Mouse (Mus musculus) urinary bladder, adult 2 months (tissue): Measurements from ENCODE around the gene Cacna1c. TPM values are rescaled to one million over a fixed set of nuclear protein-coding genes. Genes with fewer than 3 reads are reported as not detected.

Experiments used
- DNase-seq: peaks from one replicate; pipeline ENCODE4 v3.0.0; 2022; ENCODE audit warnings: low spot score
- polyA plus RNA-seq: library from polyadenylated mRNA; depleted of rRNA; stranded (reverse); fragments of >200 nt; gene quantifications from 2 replicates; pipeline ENCODE4 v1.2.3, GENCODE M21; 2012

Cacna1c gene
- polyA plus RNA-seq, 1 experiment: 11.2 TPM

DNA sequence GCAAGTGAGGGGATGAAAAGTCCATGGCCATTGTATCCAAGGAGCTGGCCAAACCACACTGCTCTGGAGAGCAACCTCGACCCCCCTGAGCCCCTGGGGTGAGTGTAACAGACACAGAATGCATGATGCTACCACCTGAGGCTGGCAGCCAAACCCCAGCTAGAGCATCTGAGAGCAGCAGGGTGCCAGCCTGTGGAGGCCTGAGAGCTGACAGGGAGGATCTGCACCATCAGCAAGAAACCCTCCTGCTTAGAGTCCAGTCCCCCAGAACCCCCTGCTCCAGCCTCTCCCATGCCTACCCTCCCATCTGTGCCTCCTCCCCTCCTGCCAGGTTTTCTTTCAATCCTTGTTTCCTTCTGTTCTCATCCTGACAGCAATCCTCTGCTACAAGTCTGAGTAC, 385.4 kb downstream of the Cacna1c start:
- DNase-seq: no peak

DNA sequence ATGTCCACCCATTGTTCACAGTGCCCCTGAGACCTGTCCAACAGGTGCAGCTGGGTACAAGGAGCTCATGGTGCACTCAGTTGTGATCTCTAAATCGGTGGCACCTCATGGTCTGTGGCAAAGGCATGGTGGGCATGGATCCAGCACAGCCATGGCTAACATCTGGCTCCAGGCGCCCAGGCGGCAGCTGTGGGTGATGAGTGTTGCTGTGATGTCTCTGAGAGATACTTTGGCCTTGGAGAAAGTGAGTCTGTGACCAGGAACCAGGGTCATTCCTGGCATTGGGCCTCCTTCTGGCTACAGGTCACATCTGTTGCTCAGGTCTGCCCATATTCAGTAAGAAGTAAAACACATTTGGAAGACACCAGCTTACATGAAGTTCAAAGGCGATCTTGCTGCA, 391.1 kb downstream of the Cacna1c start:
- DNase-seq: no peak

DNA sequence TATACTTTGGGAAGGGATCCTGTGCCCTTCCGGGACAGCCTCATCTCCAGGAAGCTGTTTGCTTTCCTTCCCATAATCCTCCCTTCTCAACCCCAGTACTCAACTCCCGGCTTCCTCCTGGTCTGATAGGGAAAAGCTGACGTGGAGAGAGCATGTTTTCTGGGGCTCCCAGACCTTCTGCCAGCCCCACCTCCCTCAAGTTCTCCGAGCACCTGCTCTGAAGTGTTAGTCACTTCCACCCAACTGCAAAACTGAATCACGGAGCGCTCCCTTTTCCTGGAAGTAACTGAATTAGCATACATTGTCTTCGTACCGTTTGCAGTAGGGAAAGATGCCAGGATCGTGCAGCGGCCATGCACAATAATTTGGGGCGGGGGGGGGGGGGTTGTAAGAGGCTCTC, 393.9 kb downstream of the Cacna1c start:
- no peak for DNase-seq

DNA sequence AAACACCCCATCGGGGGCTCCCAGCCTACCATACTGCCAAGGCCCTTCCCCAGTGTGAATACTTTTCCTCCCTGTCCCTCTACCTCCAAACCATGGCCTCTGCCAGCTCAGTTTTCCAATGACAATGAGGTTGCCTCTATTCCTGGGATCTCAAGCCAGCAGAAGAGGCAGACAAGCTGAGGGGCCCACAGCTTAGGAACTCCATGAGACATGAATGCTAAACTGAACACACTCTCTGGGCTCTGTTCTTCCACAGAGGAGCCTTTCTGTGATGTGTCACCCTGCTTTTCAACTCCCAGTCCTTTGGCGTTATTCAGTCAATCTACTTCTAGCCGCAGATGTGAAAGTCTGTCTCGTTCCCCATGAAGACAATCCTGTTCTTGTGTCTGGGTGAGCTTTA, 399.8 kb downstream of the Cacna1c start:
- DNase-seq: no peak

DNA sequence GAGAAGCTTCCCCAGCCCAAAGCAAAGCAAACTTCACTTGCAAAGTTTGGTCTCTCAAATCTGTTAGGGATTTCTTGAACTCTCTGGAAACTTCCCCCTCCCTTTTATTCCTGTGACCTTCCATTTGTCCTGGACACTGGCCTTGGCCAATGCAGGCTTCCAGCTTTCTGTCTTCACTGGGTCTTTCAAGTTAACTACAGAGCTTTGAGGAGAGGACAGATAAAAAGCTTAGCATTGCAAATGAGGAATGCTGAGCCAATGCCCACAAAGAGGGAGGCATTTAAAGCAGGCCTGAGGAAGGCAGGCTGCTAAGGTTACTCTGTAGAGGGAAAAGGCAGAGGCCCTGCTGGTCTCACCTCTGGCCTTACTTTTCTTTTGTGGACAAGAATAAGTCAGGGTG, 400.5 kb downstream of the Cacna1c start:
- no peak for DNase-seq

DNA sequence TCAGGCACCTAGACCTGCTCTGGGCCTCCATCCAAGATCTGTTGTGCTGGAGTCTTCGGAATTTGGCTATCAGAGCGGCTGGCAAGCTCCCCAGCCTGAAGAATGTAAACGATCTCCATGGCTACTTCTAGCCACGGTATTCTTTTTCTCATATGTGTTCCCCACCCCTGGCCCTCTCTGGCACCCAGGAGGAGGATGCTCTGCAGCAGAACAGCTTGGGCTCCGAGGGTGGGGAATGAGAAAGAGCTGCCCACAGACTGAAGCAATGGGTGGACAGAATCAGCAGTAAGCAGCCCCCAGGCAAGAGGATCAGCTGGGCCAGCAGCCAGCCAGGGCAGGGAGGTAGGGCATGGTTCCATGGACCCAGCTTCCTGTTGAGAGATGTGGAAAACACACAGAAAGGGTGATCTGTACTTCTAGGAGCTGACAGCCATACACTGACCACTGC, 404.3 kb downstream of the Cacna1c start:
- no peak for DNase-seq

DNA sequence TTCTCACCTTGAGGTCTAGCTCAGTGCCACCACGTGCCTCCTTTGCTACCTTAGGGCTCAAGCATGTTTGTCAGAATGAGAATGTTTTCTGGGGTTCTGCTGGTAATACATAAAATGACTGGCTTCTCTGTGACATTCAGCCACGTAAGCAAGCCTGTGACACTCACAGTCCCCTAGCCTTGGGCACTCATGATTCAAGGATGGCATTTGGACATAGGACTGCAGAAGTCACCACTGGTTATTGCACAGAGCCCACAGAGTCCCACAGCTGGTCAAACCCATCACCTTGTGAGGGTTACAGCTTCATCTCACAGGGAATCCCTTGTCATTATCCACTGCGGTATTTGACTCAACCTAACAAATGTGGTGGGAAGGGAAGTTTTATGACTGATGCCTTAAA, 408.3 kb downstream of the Cacna1c start:
- DNase-seq: no peak

DNA sequence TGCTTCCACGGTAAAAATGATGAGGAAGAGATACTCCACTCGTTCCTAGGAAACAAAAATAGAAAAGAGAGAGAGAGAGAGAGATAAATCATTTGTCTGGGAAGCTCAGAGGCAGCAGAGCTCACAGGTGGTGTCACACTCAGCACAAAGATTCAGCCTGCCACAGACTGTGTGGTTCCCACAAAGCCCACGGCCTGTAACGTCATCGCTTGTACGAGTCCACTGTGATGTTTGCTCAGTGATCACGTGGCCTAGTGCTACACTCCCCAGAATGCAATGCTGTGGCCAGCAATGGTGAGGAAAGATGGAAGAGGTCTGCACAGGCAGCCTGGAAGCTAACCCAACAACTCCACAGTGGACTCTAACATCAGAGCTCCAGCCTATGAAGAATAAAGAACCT, 415.9 kb downstream of the Cacna1c start:
- DNase-seq: no peak

DNA sequence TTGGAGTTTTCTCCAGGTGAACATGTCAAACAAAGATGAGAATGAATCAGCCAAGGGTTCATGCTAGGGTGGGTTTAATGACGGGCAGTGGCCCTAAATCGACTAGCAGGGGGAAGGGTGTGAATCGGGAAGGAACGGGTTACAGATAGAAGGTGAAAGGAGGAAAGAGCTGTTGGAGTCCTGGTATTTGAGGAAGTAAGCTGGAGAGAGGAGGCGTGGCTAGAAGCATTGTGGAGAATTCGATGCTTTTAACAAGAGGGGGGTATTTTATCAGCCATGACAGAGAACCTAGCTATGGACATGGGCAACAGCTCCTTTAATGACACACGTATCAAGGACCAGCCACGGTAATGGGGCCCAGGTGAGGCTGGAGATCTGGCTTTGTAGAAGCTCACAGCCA, 417.0 kb downstream of the Cacna1c start:
- no peak for DNase-seq

DNA sequence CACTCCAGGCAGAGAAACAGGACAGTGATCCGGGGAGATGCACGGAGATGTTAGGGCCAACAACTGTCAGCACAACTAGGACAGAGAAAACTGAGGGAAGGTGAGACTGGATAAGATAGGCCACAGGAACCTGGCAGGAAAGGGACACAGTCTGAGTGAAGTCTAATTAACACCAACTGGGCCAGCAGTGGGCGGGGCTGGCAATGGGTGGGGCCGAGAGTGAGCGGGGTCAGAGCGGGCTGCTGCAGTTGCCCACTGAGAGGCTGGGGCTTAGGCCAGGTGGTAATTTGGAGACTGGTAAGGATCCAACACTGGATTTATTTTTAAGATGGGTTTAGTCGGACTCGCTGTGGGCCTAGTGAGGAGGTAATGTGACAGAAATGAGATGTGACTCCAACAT, 418.8 kb downstream of the Cacna1c start:
- no peak for DNase-seq

DNA sequence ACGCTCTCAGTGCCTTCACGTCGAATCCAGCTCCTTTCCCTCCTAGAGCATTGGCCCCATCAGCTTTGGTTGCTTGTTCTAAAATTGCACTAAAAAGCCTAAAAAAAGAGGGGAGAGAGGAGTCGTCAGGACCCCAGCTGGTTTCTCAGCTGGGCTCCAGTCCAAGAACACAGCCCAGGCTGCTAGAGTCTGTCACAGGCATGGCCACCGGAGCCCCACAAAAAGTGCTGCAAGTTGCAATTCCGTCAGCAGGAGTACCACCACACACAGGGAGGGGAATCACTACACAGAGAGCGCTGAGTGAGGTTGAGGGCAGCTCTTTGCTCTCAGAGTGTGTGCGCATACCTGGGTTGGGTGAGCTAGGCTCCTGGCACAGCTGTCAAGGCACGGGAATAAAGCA, 419.8 kb downstream of the Cacna1c start:
- no peak for DNase-seq

DNA sequence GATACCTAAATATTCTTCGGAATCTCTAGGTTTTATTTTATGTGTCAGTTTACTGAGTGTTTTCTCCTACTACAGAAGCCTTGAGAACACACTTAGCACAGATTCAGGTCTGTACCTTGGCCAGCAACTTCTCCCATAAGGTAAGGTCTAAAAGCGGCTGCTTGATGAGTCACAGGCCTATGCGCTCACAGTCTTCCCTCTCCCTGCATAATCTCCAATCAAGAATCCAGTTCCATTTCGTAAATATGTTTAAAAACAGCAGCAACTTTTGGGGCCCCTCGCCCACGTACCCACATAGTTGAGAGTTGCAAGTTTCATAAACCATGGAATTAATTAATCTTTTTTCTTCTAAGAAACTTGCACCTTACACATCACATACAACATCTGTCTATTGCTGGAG, 423.6 kb downstream of the Cacna1c start:
- DNase-seq: no peak

DNA sequence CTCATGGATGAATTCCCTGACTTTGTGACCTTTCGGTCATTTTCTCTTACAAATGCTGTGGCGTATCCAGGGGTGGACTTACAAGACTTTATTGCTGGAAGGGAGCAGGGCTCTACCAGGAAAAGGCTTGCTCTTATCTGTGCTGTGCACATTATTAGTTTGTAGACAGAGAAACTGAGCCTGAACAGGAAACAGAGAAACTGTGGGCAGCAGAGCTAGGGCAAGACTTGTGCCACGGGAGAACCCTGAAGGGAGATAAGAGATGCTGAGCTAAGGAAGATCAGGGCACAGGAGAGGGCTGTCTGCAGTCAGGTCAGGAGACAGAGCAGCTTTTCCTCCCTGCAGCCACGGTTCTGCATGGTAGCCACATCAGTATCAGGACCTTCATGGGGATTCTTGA, 425.1 kb downstream of the Cacna1c start:
- no peak for DNase-seq

DNA sequence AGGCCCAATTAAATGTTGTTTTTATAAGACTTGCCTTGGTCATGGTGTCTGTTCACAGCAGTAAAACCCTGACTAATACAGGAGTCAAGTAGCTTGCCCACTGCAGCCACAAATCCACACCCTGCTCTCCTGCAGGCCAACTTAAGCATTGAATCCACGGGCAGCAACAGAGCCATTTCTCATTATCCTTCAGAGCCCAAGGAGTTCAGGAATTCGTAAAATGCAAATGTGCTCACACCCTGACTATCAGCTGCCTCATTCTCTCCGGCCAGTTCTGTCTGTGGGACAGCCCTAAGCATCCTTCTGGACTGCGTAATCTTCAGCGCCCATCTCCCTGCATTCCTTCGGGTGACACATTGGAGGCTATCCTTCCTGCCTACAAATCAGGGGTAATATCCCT, 425.8 kb downstream of the Cacna1c start:
- DNase-seq: no peak

DNA sequence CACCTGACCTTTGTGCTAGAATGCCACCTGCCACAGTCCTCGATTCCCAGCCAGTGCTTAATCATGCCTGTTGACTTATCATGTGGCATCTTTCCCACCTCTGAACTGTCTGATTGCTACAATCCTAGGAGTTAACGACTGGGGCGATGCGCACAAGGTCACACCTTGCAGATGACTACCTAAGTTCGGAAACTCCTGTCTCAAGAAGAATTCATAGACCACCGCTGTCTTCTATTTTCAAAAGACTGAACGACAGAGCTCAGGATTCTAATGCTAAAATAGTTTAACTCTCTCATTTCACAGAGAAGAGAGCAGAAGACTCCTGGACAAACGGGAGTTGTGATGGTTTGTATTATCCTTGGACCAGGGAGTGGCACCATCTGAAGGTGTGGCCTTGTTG, 426.4 kb downstream of the Cacna1c start:
- DNase-seq: no peak

DNA sequence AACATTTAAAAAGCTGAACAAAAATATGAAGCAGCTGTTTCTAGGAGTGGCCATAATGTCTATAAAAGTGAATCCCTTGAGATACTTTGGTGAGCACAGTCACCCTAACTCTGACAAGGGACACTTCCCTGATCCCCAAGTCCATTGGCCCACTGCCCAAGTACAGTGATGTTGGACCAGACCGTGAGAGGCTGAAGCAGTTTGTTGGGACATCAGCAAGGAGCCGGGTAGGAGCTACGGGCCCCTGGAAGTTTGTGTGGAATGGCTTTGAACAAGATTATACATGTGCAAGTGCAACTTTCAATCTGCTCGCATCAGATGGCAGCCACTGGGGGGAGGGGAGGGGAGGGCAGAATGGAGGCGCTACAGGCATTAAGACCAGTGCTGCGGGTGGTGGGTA, 428.5 kb downstream of the Cacna1c start:
- no peak for DNase-seq

DNA sequence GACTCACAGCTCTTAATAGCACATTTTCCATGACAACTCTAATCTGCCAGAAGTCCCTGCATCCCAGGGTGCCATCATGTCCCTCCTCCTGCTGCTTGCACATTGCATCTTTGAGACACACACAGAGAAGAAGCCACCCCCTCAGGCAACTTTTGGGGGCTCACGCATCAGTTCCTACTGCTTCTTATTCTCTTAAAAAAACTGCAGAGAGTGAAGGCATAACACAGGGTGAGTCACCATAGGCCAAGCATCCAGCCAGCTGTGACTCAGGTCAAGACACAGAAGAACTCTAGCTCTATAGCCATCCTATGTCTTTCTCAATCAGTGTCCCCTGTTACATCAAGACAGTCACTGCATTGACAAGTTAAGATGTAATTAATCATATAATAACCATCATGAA, 431.0 kb downstream of the Cacna1c start:
- no peak for DNase-seq

DNA sequence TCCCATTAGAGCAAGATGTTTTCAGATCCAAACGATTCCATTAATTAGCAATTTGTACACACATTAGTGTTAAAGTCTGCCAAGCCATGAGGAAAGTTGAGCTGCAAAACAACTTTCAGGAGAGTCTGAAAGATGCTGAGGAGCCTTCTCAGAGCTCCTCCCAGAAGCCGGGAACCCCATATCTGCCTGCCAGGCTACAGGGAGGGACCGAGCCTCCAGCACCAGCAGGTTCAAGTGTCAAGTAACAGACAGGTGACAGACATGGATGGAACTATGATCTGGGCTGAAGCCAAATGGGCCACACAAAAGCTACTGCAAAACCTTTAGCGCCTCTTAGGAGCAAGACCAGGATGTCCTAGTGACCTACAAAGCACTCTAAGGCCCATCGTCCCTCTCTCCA, 437.2 kb downstream of the Cacna1c start:
- DNase-seq: no peak

DNA sequence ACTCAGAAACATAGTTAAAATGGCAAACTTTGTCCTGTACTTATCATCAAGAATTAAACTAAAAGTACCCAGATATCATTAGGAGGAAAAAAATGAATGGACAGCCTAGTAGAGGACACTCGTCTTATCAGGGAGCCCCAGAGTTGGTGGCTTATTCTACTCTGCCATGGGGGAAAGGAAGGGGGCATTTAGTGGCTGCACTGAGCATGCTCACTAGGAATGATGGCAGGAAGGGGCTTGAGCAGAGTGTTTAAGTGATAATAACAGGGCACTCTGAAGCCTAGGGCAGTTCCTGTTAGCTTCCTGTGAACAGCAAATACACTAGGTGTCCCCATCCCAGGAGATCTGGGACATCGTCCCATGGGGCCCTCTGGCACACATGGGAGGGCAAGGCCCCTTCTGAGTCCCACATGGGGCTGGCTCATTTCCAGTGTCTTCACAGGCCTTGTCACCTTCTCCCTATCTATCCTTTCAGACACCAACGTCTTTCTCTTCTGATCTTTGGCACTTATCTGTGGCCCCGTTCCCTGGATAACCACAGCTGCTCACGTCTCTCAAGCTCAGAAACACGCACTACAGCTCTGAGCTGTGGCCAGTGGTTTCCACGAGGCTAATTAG, 437.8 kb downstream of the Cacna1c start:
- no peak for DNase-seq

DNA sequence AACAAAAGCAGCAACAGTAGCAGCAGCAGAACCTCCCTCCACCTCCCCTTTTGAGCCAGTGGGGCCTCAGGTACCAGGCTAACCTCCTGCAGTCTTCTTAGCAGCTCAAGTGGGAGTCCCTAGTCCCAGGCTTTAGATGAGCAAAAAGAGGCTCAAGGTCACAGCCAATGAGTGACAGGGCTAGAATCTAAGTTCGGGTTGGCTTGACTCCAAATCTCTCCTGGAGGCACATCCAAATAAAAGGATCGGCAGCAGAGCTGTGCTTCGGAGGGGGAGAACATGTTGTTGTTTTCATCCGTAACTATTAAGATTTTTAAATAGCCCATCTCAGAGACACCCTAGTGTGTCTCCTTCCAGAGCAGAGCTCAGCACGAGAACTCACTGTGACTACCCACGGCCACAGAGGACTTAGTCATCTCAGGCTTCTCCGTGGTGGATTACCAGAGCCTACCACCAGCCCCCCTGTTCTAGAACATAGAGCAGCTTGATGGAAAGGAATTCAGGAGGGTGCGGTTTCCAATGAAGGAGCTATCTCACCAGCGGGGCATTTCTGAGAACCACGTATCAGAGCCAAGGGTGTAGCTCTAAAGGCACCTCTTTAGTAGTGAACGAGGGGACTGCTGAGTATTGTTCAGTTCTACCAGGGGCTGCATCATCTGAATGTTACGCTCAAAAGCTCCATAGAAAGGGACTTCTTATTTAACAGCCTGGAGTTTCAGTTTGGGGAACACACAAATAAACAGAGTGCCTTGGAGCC, 438.5 kb downstream of the Cacna1c start:
- DNase-seq: no peak

DNA sequence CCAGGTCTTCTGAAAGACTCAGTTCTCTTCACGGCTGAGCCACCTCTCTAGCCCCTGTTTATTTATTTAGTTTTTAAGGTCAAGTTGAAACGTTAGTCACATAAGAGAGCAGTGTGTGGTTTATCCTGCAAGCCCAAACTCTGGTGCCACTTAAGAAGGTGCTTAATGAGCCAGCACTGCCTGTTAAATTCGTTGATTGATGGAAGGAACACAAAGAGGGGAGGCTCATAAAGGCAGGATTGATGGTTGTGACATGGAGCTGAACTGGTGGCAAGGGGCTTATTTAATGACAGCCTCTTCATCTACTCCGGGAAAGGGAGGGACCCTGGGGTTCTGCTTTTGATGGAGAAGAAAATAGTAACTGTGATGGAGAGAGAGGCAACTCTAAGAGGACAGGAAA, 439.7 kb downstream of the Cacna1c start:
- DNase-seq: no peak

DNA sequence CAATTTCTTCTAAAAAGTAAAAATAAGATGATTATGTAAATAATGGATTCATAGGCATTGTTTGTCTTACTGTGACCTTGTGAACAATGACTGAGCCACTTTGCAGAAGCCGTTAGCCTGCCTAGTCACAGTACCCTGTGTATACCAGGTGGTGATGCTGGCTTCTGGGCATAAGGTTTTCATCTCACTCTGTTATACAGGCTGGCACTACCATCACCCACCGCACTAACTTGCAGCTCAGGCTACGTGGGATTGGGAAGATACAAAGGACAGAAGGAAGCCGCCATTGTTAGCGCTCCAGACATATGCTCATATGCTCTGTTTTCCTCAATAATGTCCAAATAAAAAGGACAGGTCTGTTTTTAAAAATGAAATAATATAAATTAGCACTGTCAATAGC, 440.4 kb downstream of the Cacna1c start:
- no peak for DNase-seq

DNA sequence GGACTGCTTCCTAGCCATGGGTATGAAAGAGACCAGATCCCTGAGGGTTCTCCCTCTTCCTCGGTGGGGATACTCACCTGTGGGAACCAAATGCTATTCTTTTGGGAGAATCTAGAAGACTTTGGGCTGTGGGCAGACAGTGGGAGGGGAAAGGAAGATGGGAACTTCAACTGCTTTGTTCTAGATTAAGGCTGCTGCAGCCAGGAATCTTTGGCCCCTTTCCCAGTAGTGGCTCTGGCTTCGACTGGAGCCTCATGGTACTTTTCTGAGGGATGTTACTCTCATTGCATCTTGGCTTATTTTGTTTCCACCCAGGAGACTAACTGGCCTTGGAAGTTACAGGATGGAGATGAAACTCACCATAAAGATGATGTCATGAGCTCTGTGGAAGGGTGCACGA, 441.8 kb downstream of the Cacna1c start:
- no peak for DNase-seq

DNA sequence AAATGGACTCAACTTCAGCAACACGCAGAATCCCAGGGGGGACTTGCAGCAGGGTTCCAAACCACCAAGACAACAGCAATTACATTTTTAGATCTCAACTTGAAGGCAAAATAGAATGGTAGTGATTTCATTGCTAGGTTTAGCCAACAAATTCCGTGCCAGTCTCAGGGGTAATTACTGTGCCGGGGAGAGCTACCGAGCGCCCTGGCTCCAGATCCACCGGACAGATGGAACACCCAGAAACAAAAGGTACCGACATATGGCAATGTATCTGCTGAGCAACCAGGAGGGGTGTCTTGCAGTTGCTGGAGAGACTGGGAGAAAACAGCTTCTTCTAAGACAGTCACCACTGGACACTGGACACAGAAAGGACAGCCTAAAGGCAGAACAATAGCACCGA, 442.4 kb downstream of the Cacna1c start:
- DNase-seq: no peak
